Mouse (Mus musculus) embryonic facial prominence, embryonic 11.5 days (tissue): ENCODE results near the gene Slc25a16. TPM values are rescaled to one million over a fixed set of nuclear protein-coding genes. Genes with fewer than 3 reads are reported as not detected.

Source experiments
- ATAC-seq: fragments of 200-750 bp; cut with Nextera tagmentation; replicated peaks from 2 replicates; pipeline ENCODE4 v1.8.0; 2017; ENCODE audit warnings: low read depth; ENCODE audit not compliant: insufficient number of reproducible peaks, low FRiP score, low TSS enrichment
- DNase-seq: peaks from one replicate; pipeline ENCODE4 v3.0.0-alpha.2; 2015; ENCODE audit warnings: low spot score
- H3K27ac ChIP-seq: fragments of 300-500 bp; sonication (generic); replicated peaks from 2 replicates; pipeline ENCODE4 v1.5.1; 2014; ENCODE audit warnings: mild to moderate bottlenecking, low read depth, low read length, control low read depth
- H3K27me3 ChIP-seq: fragments of 300-500 bp; sonication (generic); 2 replicates; pipeline ENCODE4 v1.6.1; 2014; ENCODE audit warnings: mild to moderate bottlenecking, low read length, moderate library complexity, mixed read lengths; ENCODE audit not compliant: control insufficient read depth, insufficient read depth
- H3K36me3 ChIP-seq: fragments of 300-500 bp; sonication (generic); replicated peaks from 2 replicates; pipeline ENCODE4 v1.6.1; 2014; ENCODE audit warnings: low read depth, mild to moderate bottlenecking, low read length, moderate library complexity, mixed read lengths; ENCODE audit not compliant: control insufficient read depth, insufficient read depth
- H3K4me1 ChIP-seq: fragments of 300-500 bp; sonication (generic); 2 replicates; pipeline ENCODE4 v1.6.1; 2014; ENCODE audit warnings: low read length, mixed read lengths; ENCODE audit not compliant: control insufficient read depth, insufficient read depth
- H3K4me2 ChIP-seq: fragments of 300-500 bp; sonication (generic); 2 replicates; pipeline ENCODE4 v1.6.1; 2014; ENCODE audit warnings: low read depth, mild to moderate bottlenecking, control low read depth, low read length, moderate library complexity
- H3K4me3 ChIP-seq: fragments of 300-500 bp; sonication (generic); 2 replicates; pipeline ENCODE4 v1.5.1; 2014; ENCODE audit warnings: low read depth, low read length, control low read depth
- H3K9ac ChIP-seq: fragments of 300-500 bp; sonication (generic); replicated peaks from 2 replicates; pipeline ENCODE4 v1.6.1; 2014; ENCODE audit warnings: mild to moderate bottlenecking, control low read depth, low read length
- H3K9me3 ChIP-seq: fragments of 300-500 bp; sonication (generic); replicated peaks from 2 replicates; pipeline ENCODE4 v1.6.1; 2016; ENCODE audit warnings: mild to moderate bottlenecking, low read length, inconsistent platforms, mixed read lengths; ENCODE audit not compliant: control insufficient read depth
- WGBS: fragments of 180-500 bp; shearing (Covaris S2); extraction: QIAGEN DNeasy Blood & Tissue Kit; methylation state at CpG from one replicate; pipeline ENCODE4 v1.1.7; 2014; 5-methylcytosine and 5-hydroxymethylcytosine counted together
- polyA plus RNA-seq: library from polyadenylated mRNA; unstranded; fragments of >200 nt; fragmentation: Nextera tagmentation; extraction: Ambion mirVana; gene quantifications from 2 replicates; pipeline ENCODE4 v1.2.1, GENCODE M21; 2014

The Slc25a16 gene
- polyA plus RNA-seq, 1 experiment from 2014 or later = 10.7 TPM

DNA sequence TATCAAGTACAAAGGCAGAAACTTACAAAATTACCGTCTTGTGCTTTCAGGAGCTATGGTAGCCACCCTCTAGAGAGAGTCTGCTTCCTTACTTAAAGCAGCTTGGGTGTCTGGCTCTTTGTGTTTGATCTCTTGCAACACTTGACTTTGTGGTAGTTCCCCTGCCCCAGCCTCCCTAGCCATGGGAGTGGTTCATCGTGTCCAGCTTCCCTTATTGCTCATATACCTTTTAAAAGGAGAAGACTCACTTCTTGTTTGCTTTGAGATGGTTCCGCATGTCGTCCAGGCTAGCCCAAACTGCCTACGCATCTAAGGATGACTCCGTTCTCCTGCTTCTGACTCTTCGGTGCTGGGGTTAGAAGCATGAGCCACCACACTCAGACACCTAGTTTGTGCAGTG, 28.1 kb downstream of the Slc25a16 start:
- Histone ChIP-seq H3K9me3 (no peaks in the 10 kb centered on the region), H3K4me2 (no peak overlapping the region), H3K4me3 (no peak overlapping the region), H3K4me1 (no peaks in the 10 kb centered on the region), H3K27ac (no peak overlapping the region), H3K27me3 (no peaks in the 10 kb centered on the region), H3K36me3 (no peaks in the 10 kb centered on the region; the same call in 1 of the 2 replicates), H3K9ac (no peak overlapping the region)
- DNase-seq = no peak
- ATAC-seq = no peak
- WGBS = 87% methylated on average over 7 of the region's 7 CpGs

DNA sequence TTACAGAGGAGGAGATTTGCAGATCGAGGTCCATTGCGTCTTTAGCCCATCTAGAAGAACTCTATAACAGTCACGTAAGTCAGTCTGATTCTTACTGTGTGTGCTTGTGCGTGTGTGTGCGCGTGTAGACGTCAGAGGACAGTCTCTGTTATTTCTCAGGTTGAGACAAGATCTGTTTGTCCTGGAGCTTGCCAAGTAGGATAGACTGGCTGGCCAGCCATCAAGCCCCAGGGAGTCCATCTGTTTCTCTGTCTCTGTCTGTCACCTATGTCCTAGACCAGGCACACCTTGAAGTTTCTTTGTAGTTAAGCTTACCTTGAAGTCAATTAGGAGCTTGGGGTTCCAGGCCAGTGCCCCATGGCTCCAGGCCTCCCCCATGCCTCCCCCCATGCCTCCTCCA, 43.5 kb downstream of the Slc25a16 start:
- Histone ChIP-seq H3K4me1 (no peaks in the 10 kb centered on the region), H3K27ac (no peak overlapping the region), H3K4me2 (no peak overlapping the region), H3K9ac (no peak overlapping the region), H3K4me3 (no peak overlapping the region), H3K27me3 (no peaks in the 10 kb centered on the region), H3K9me3 (no peaks in the 10 kb centered on the region), H3K36me3 (peaks cover 13% of the 10 kb centered on the region)
- no peak for DNase-seq
- ATAC-seq = no peak
- WGBS = 93% methylated on average over 7 of the region's 7 CpGs

- no peak overlapping the region for H3K4me2 ChIP-seq
- H3K9ac ChIP-seq = no peak overlapping the region
- H3K27me3 ChIP-seq = no peaks in the 10 kb centered on the region
- peaks cover 11% of the 10 kb centered on the region for H3K36me3 ChIP-seq
- H3K27ac ChIP-seq = no peak overlapping the region
- 90% methylated on average over 11 of the region's 11 CpGs for WGBS
- DNase-seq = no peak
- H3K9me3 ChIP-seq = no peaks in the 10 kb centered on the region
- H3K4me1 ChIP-seq = no peaks in the 10 kb centered on the region
- no peak overlapping the region for H3K4me3 ChIP-seq
- no peak for ATAC-seq
These were observed 45.4 kb downstream of the Slc25a16 start for GRCm38 (mm10) chr10:62965796-62966195.

GRCm38 (mm10) chr10:62966291-62966690, 45.9 kb downstream of the Slc25a16 start:
- 93% methylated on average over 15 of the region's 15 CpGs for WGBS
- peaks cover 11% of the 10 kb centered on the region for H3K36me3 ChIP-seq

GRCm38 (mm10) chr10:62971821-62972220, 51.4 kb downstream of the Slc25a16 start:
- Histone ChIP-seq H3K4me1 (no peaks in the 10 kb centered on the region), H3K4me2 (no peak overlapping the region), H3K27me3 (no peaks in the 10 kb centered on the region), H3K9ac (no peak overlapping the region), H3K4me3 (no peak overlapping the region), H3K27ac (no peak overlapping the region), H3K36me3 (peaks cover 3% of the 10 kb centered on the region), H3K9me3 (no peaks in the 10 kb centered on the region)
- ATAC-seq (no peak), DNase-seq (no peak)
- WGBS = 60% methylated on average over 16 of the region's 16 CpGs

More at GRCm38 (mm10) chr10:62966291-62966690, 45.9 kb downstream of the Slc25a16 start:
- Histone ChIP-seq H3K9ac (no peak overlapping the region), H3K9me3 (no peaks in the 10 kb centered on the region), H3K4me2 (no peak overlapping the region), H3K4me1 (no peaks in the 10 kb centered on the region), H3K4me3 (no peak overlapping the region), H3K27ac (no peak overlapping the region), H3K27me3 (no peaks in the 10 kb centered on the region)
- no peak for ATAC-seq
- DNase-seq = no peak

- 9% methylated on average over 10 of the region's 10 CpGs for WGBS
- no peak overlapping the region for H3K27ac ChIP-seq
- no peak for ATAC-seq
These were observed 59.2 kb downstream of the Slc25a16 start for GRCm38 (mm10) chr10:62979667-62980038.

GRCm38 (mm10) chr10:62980039-62980954, 59.9 kb downstream of the Slc25a16 start, which contains the start of gene Rufy2:
Gene Rufy2, plus strand, starts transcription at chr10:62980223.
- Histone ChIP-seq H3K27ac (0 out of 2 replicates have a peak within 1 kb of the TSS, but pooled peaks have one; percentile 43), H3K9ac (peak within 1 kb of the TSS; percentile 89), H3K36me3 (no peaks in the 10 kb centered on the region; the same call in 1 of the 2 replicates), H3K4me2 (peak within 1 kb of the TSS; percentile 55), H3K9me3 (no peaks in the 10 kb centered on the region), H3K4me1 (no peaks in the 10 kb centered on the region), H3K27me3 (no peaks in the 10 kb centered on the region), H3K4me3 (peak within 1 kb of the TSS; percentile 82)
- DNase-seq = peak; percentile 86
- peak; percentile 91 for ATAC-seq
- 1% methylated on average over 75 of the region's 77 CpGs for WGBS

More at GRCm38 (mm10) chr10:62979667-62980038, 59.2 kb downstream of the Slc25a16 start:
- H3K9me3 ChIP-seq = no peaks in the 10 kb centered on the region
- H3K27me3 ChIP-seq = no peaks in the 10 kb centered on the region
- no peaks in the 10 kb centered on the region; the same call in 1 of the 2 replicates for H3K36me3 ChIP-seq
- H3K4me1 ChIP-seq = no peaks in the 10 kb centered on the region
- DNase-seq = no peak
- peak overlapping the region; percentile 55 for H3K4me2 ChIP-seq
- peak overlapping the region; percentile 82 for H3K4me3 ChIP-seq
- H3K9ac ChIP-seq = peak overlapping the region; percentile 33; the same call in 1 of the 2 replicates

- Histone ChIP-seq H3K27me3 (no peaks in the 10 kb centered on the region), H3K9me3 (no peaks in the 10 kb centered on the region), H3K27ac (no peak overlapping the region), H3K9ac (no peak overlapping the region), H3K4me2 (no peak overlapping the region), H3K36me3 (no peaks in the 10 kb centered on the region; the same call in 1 of the 2 replicates), H3K4me3 (no peak overlapping the region), H3K4me1 (no peaks in the 10 kb centered on the region)
- no peak for ATAC-seq
- 92% methylated on average over 11 of the region's 11 CpGs for WGBS
- DNase-seq = no peak
These were observed 63.6 kb downstream of the Slc25a16 start for GRCm38 (mm10) chr10:62984072-62984471.
